ENCODE assay signal across 8 mouse cellular contexts in the genomic region with DNA sequence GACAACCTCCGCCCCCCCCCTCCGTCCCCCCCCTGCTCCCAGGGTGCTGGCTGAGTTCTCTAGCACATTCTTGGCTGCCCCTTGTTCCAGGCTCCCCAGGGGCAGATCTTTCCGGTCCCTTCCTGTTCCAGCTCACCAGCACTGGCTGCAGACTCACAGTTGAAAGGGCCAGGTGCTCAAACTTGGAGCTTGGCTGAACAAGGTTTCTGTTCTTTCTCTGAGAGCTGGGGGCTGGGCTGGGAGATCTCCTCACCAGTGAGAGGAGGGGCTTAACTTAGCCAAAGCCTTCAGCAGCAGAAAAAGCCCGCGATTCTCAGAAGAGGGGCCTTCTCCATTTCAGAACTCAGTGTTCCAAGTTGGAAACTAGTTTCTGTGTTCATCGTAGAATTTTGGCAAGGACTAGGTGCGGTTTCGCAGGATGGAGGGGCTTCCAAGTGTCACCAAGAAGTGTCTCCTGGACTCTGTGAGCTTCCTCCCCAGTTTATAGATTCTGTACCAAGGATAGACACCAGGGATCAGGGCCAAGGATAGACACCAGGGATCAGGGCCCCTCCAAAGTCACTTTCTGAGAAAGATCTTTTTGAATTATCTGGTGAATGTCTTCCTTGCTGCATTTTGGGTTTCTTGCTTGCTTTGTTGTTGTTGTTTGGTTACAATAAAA. TPM values are rescaled to one million over a fixed set of nuclear protein-coding genes. Genes with fewer than 3 reads are reported as not detected.
DNase-seq lines count a peak whose midpoint lies in the region; ATAC-seq lines count a peak whose summit lies in the region.

No protein-coding gene starts in this region.

- ATAC-seq in hindbrain, embryonic 15.5 days (ENCODE audit: low FRiP score, low read depth), result peak; percentile 56; the same call in 1 of the 2 replicates
- ATAC-seq in liver, embryonic 13.5 days (ENCODE audit: low read depth), result no peak

- H3K9ac ChIP-seq in hindbrain, embryonic 15.5 days, result no peak overlapping the region
- H3K9ac ChIP-seq in liver, embryonic 13.5 days, result peak overlapping the region; percentile 24

- H3K36me3 ChIP-seq in hindbrain, embryonic 15.5 days, result no peaks in the 10 kb centered on the region
- H3K36me3 ChIP-seq in liver, embryonic 13.5 days, result no peaks in the 10 kb centered on the region

- peak; percentile 6 to 77 for DNase-seq in left cerebral cortex, postnatal 10 days (ENCODE audit: extremely low spot score in 1 of 2, low spot score in 2 of 2)
- no peak for DNase-seq in left cerebral cortex, adult 8-10 months (ENCODE audit: low spot score in 2 of 2)
- DNase-seq in adrenal gland, adult 2 months, result peak; percentile 57
- peak; percentile 87 for DNase-seq in forelimb bud, embryonic 11.5 days (ENCODE audit: low read depth, low spot score)
- DNase-seq in liver, embryonic 13.5 days, result peak; percentile 15
- DNase-seq in thymus, adult 18-20 months, result peak; percentile 56 to 69
- no peak for DNase-seq in layer of hippocampus, adult 9-11 months

- H3K27me3 ChIP-seq in hindbrain, embryonic 15.5 days, result no peaks in the 10 kb centered on the region
- no peaks in the 10 kb centered on the region; the same call in 1 of the 2 replicates for H3K27me3 ChIP-seq in liver, embryonic 13.5 days

- H3K4me2 ChIP-seq in hindbrain, embryonic 15.5 days, result no peak overlapping the region
- peak overlapping the region; percentile 37 for H3K4me2 ChIP-seq in liver, embryonic 13.5 days

- H3K27ac ChIP-seq in hindbrain, embryonic 15.5 days (replicated peaks), result no peak overlapping the region
- no peak overlapping the region for H3K27ac ChIP-seq in liver, embryonic 13.5 days

- no peaks in the 10 kb centered on the region for H3K9me3 ChIP-seq in hindbrain, embryonic 15.5 days
- H3K9me3 ChIP-seq in liver, embryonic 13.5 days (replicated peaks), result no peaks in the 10 kb centered on the region

- H3K4me3 ChIP-seq in hindbrain, embryonic 15.5 days, result no peak overlapping the region
- no peak overlapping the region for H3K4me3 ChIP-seq in liver, embryonic 13.5 days (replicated peaks)

- intact Hi-C loops in left cerebral cortex, postnatal 10 days (cut with DNase I), result no loop called here

- no peaks in the 10 kb centered on the region for H3K4me1 ChIP-seq in hindbrain, embryonic 15.5 days (replicated peaks)
- peaks cover 31% of the 10 kb centered on the region for H3K4me1 ChIP-seq in liver, embryonic 13.5 days (replicated peaks)

- WGBS in hindbrain, embryonic 15.5 days, result 33% methylated on average over 7 of the region's 8 CpGs
- WGBS in liver, embryonic 13.5 days (ENCODE audit: insufficient replicate concordance), result 24% methylated on average over 8 of the region's 8 CpGs

RNA-seq across cellular contexts. Expression of a gene that starts 29.2 kb away (rescaled TPM):
- total RNA-seq in left cerebral cortex, postnatal 10 days (2021), result 1 to 10 TPM; 8.9 to 9.9 TPM
- total RNA-seq in left cerebral cortex, adult 8-10 months (2022), result 1 to 10 TPM; 6.3 to 9.0 (median 7.9) TPM
- 1 to 10 TPM; 6.4 to 8.0 TPM for total RNA-seq in adrenal gland, adult 2 months (2021)
- polyA plus RNA-seq in adrenal gland, adult 2 months (2012; rRNA removed), result 2.3 TPM in 2 replicates
- polyA plus RNA-seq in hindbrain, embryonic 15.5 days (2015; fragmentation: Nextera tagmentation; extraction: Ambion mirVana), result 6.4 and 6.8 TPM in 2 replicates
- 1.6 and 1.8 TPM in 2 replicates for polyA plus RNA-seq in liver, embryonic 13.5 days (2015; fragmentation: Nextera tagmentation; extraction: Ambion mirVana)

RNA-seq across cellular contexts. Expression of a gene that starts 52.2 kb away (rescaled TPM):
- total RNA-seq in left cerebral cortex, postnatal 10 days (2021), result 10 to 100 TPM; 47.6 to 48.9 TPM
- 10 to 100 TPM; 45.5 to 58.3 (median 52.1) TPM for total RNA-seq in left cerebral cortex, adult 8-10 months (2022)
- total RNA-seq in adrenal gland, adult 2 months (2021), result 10 to 100 TPM; 36.6 to 38.2 TPM
- polyA plus RNA-seq in adrenal gland, adult 2 months (2012; rRNA removed), result 2.5 and 2.6 TPM in 2 replicates
- polyA plus RNA-seq in hindbrain, embryonic 15.5 days (2015; fragmentation: Nextera tagmentation; extraction: Ambion mirVana), result 42.6 and 46.3 TPM in 2 replicates
- polyA plus RNA-seq in liver, embryonic 13.5 days (2015; fragmentation: Nextera tagmentation; extraction: Ambion mirVana), result 24.4 and 30.4 TPM in 2 replicates

Comparison
In these comparisons a context has a peak if more than half of its experiments do, and no peak if none do; other contexts are left out.
1. DNase-seq: peak in left cerebral cortex, postnatal 10 days (2 of 2), adrenal gland, adult 2 months (single experiment), forelimb bud, embryonic 11.5 days (single experiment), liver, embryonic 13.5 days (single experiment) and thymus, adult 18-20 months (2 of 2); none in left cerebral cortex, adult 8-10 months (0 of 2) and layer of hippocampus, adult 9-11 months (single experiment).